Comparison of ENCODE assay signal across 19 mouse cellular contexts in genomic region chr8:78642376-78642775, GRCm38 (mm10).
"Had no signal": no experiment of that assay in that cellular context is flagged by ENCODE, and none has a peak within 500 bp of the region (broad histone marks: within the 10 kb centered on the region; RNA-seq: fewer than 3 reads in every experiment).

No protein-coding gene starts in this region.

- H3K27ac ChIP-seq: limb, embryonic 15.5 days; liver, embryonic 14.5 days; macrophage; midbrain, embryonic 12.5 days; midbrain, embryonic 15.5 days; neural tube, embryonic 13.5 days; stomach, postnatal 0 days had no signal

- H3K4me1 ChIP-seq: midbrain, embryonic 12.5 days; midbrain, embryonic 15.5 days; neural tube, embryonic 13.5 days had no signal

- H3K4me2 ChIP-seq: limb, embryonic 15.5 days; liver, embryonic 11.5 days; lung, embryonic 14.5 days; midbrain, embryonic 12.5 days; midbrain, embryonic 15.5 days; neural tube, embryonic 13.5 days had no signal

- H3K4me3 ChIP-seq: left cerebral cortex, adult 2 months; limb, embryonic 15.5 days; midbrain, embryonic 12.5 days; midbrain, embryonic 15.5 days; neural tube, embryonic 13.5 days had no signal

- DNase-seq: kidney, adult 18-20 months; kidney, adult 9 months; kidney, postnatal 14 days; kidney, postnatal 4 days; left cerebral cortex, postnatal 4 days; liver, postnatal 0 days; lung, embryonic 14.5 days; thymus, adult 2 months; thymus, postnatal 14 days; thymus, postnatal 4 days had no signal

- H3K36me3 ChIP-seq: limb, embryonic 15.5 days; midbrain, embryonic 12.5 days; midbrain, embryonic 15.5 days; neural tube, embryonic 13.5 days had no signal

- H3K27me3 ChIP-seq: limb, embryonic 15.5 days; midbrain, embryonic 12.5 days; midbrain, embryonic 15.5 days; neural tube, embryonic 13.5 days had no signal

- H3K9me3 ChIP-seq: limb, embryonic 15.5 days; midbrain, embryonic 12.5 days; midbrain, embryonic 15.5 days had no signal
